In the genomic region with DNA sequence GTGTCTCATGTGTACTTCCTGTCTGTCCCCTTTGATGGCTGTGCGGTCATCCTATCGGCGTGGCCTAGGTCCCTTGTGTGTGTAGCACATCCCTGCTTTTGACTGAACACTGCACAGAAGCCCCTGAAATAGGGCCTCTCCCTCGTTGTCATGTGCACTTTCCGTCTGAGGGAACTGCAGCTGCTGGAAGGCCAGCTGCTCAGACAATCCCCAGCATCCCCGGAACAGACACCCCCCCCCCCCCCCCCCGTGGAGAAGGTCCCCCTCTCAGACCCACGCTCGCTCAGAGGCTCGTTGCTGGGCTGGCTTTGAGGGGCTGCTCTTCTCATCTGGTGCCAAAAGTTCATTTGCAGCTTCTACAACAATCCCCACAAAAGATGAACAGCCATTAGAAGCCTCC, we compare ENCODE assay signal across 13 mouse cellular contexts. TPM values are rescaled to one million over a fixed set of nuclear protein-coding genes. Genes with fewer than 3 reads are reported as not detected.
DNase-seq lines count a peak whose midpoint lies in the region; ATAC-seq lines count a peak whose summit lies in the region.
"Had no signal": no experiment of that assay in that cellular context is flagged by ENCODE, and none has a peak within 500 bp of the region (broad histone marks: within the 10 kb centered on the region; RNA-seq: fewer than 3 reads in every experiment).

No protein-coding gene starts in this region.

- DNase-seq in limb, embryonic 10.5 days (ENCODE audit: low spot score) = no peak
- DNase-seq in hindbrain, embryonic 14.5 days (ENCODE audit: low spot score) = no peak
- no peak for DNase-seq in lung, postnatal 25 days (ENCODE audit: low spot score)
- DNase-seq in testis, postnatal 14 days (ENCODE audit: low spot score) = no peak
- no peak for DNase-seq in right cerebral cortex, adult 18-20 months
- DNase-seq: lung, postnatal 10 days; thymus, postnatal 14 days had no signal

- H3K27me3 ChIP-seq in limb, embryonic 12.5 days = no peaks in the 10 kb centered on the region; the same call in 1 of the 2 replicates
- H3K27me3 ChIP-seq in limb, embryonic 10.5 days (ENCODE audit: low read depth, poor library complexity, severe bottlenecking) = no peaks in the 10 kb centered on the region
- H3K27me3 ChIP-seq in hindbrain, embryonic 14.5 days (ENCODE audit: control insufficient read depth, insufficient read depth, low read length) = no peaks in the 10 kb centered on the region; the same call in 1 of the 2 replicates
- 0 out of 2 replicates have a peak, but pooled peaks cover 2% of the 10 kb centered on the region for H3K27me3 ChIP-seq in midbrain, embryonic 15.5 days (replicated peaks)

- no peaks in the 10 kb centered on the region for H3K36me3 ChIP-seq in limb, embryonic 12.5 days
- H3K36me3 ChIP-seq in limb, embryonic 10.5 days = no peaks in the 10 kb centered on the region
- no peaks in the 10 kb centered on the region for H3K36me3 ChIP-seq in hindbrain, embryonic 14.5 days (replicated peaks; ENCODE audit: control insufficient read depth, insufficient read depth)
- no peaks in the 10 kb centered on the region for H3K36me3 ChIP-seq in midbrain, embryonic 15.5 days (replicated peaks)

- no peak overlapping the region for H3K4me2 ChIP-seq in limb, embryonic 12.5 days
- H3K4me2 ChIP-seq in hindbrain, embryonic 14.5 days (replicated peaks) = no peak overlapping the region
- H3K4me2 ChIP-seq in midbrain, embryonic 15.5 days = no peak overlapping the region

- no peaks in the 10 kb centered on the region for H3K9me3 ChIP-seq in limb, embryonic 12.5 days
- no peaks in the 10 kb centered on the region for H3K9me3 ChIP-seq in limb, embryonic 10.5 days (replicated peaks)
- H3K9me3 ChIP-seq in hindbrain, embryonic 14.5 days (ENCODE audit: control insufficient read depth, low read length) = no peaks in the 10 kb centered on the region
- H3K9me3 ChIP-seq in midbrain, embryonic 15.5 days = no peaks in the 10 kb centered on the region

- no peak overlapping the region for H3K9ac ChIP-seq in limb, embryonic 12.5 days (replicated peaks)
- no peak overlapping the region; the same call in 1 of the 2 replicates for H3K9ac ChIP-seq in hindbrain, embryonic 14.5 days
- no peak overlapping the region for H3K9ac ChIP-seq in midbrain, embryonic 15.5 days

- no peak; the same call in 1 of the 2 replicates for ATAC-seq in limb, embryonic 12.5 days (ENCODE audit: insufficient number of reproducible peaks, insufficient read depth, low FRiP score, low TSS enrichment, low read depth)
- peak; percentile 50; the same call in 1 of the 2 replicates for ATAC-seq in hindbrain, embryonic 14.5 days (ENCODE audit: low FRiP score)
- peak; percentile 59 for ATAC-seq in midbrain, embryonic 15.5 days (replicated peaks)
- no peak for ATAC-seq in granulocyte monocyte progenitor cell, adult 5-6 weeks (replicated peaks; ENCODE audit: poor library complexity, severe bottlenecking)
- ATAC-seq: Patski had no signal

- 0 out of 2 replicates have a peak overlapping the region, but pooled peaks have one; percentile 53 for H3K27ac ChIP-seq in limb, embryonic 12.5 days
- H3K27ac ChIP-seq in limb, embryonic 10.5 days = no peak overlapping the region
- H3K27ac ChIP-seq in hindbrain, embryonic 14.5 days = peak overlapping the region; percentile 54; the same call in 1 of the 2 replicates
- peak overlapping the region; percentile 31; the same call in 1 of the 2 replicates for H3K27ac ChIP-seq in midbrain, embryonic 15.5 days

- H3K4me1 ChIP-seq in limb, embryonic 12.5 days (replicated peaks) = peaks cover 10% of the 10 kb centered on the region
- peaks cover 13% of the 10 kb centered on the region for H3K4me1 ChIP-seq in limb, embryonic 10.5 days
- H3K4me1 ChIP-seq in hindbrain, embryonic 14.5 days (replicated peaks; ENCODE audit: control insufficient read depth, insufficient read depth, low read length) = peaks cover 18% of the 10 kb centered on the region
- peaks cover 15% of the 10 kb centered on the region for H3K4me1 ChIP-seq in midbrain, embryonic 15.5 days

- no peak overlapping the region for H3K4me3 ChIP-seq in limb, embryonic 12.5 days (replicated peaks)
- H3K4me3 ChIP-seq in limb, embryonic 10.5 days = no peak overlapping the region
- no peak overlapping the region for H3K4me3 ChIP-seq in hindbrain, embryonic 14.5 days (replicated peaks; ENCODE audit: low read length)
- no peak overlapping the region for H3K4me3 ChIP-seq in midbrain, embryonic 15.5 days

- 25% methylated on average over 10 of the region's 10 CpGs for WGBS in limb, embryonic 12.5 days
- 57% methylated on average over 10 of the region's 10 CpGs for WGBS in limb, embryonic 10.5 days
- WGBS in hindbrain, embryonic 14.5 days = 11% methylated on average over 10 of the region's 10 CpGs
- 5% methylated on average over 10 of the region's 10 CpGs for WGBS in midbrain, embryonic 15.5 days

RNA-seq across cellular contexts. Expression of a gene that starts 11.0 kb away (rescaled TPM):
- 0.24 and 0.40 TPM in 2 replicates for polyA plus RNA-seq in limb, embryonic 12.5 days (2016; fragmentation: Nextera tagmentation; extraction: Ambion mirVana)
- 0.34 and 1.4 TPM in 2 replicates for polyA plus RNA-seq in limb, embryonic 10.5 days (2016; fragmentation: Nextera tagmentation; extraction: Ambion mirVana)
- polyA plus RNA-seq in hindbrain, embryonic 14.5 days (2014; fragmentation: Nextera tagmentation; extraction: Ambion mirVana) = 8.1 and 9.3 TPM in 2 replicates
- 5.9 and 6.4 TPM in 2 replicates for polyA plus RNA-seq in midbrain, embryonic 15.5 days (2015; fragmentation: Nextera tagmentation; extraction: Ambion mirVana)
- total RNA-seq in granulocyte monocyte progenitor cell, adult 5-6 weeks (2014; fragmentation: Nextera tagmentation) = not detected in 2 replicates
- total RNA-seq in granulocyte monocyte progenitor cell, adult 5-6 weeks (2017) = not detected in 2 replicates
- total RNA-seq: neutrophil, adult 5-6 weeks had no signal
- polyA plus RNA-seq: C2C12, Patski had no signal

Comparison
In these comparisons a context has a peak if more than half of its experiments do, and no peak if none do; other contexts are left out.
1. ATAC-seq: peak in hindbrain, embryonic 14.5 days (single experiment) and midbrain, embryonic 15.5 days (single experiment); none in limb, embryonic 12.5 days (single experiment) and granulocyte monocyte progenitor cell, adult 5-6 weeks (single experiment).